Mouse (Mus musculus) gastrocnemius, postnatal 25 days (tissue): Measurements from ENCODE around the gene Gm21119. TPM values are rescaled to one million over a fixed set of nuclear protein-coding genes. Genes with fewer than 3 reads are reported as not detected.
"Not testable (repeated sequence)": the region's sequence is repeated elsewhere in the genome, so short reads cannot be mapped to it uniquely, and the experiment has no call there.

Experiments used
- DNase-seq: peaks from one replicate; pipeline ENCODE4 v3.0.0; 2022
- long read RNA-seq, 2 experiments: library from polyadenylated mRNA; stranded (forward); transcript quantifications; one replicate each; pipeline ENCODE4 v2.0.0; 2021
- total RNA-seq, 2 experiments: library from RNA; stranded (reverse); gene quantifications; 1 replicate in 1 of 2; 2 replicates in 1 of 2; pipeline ENCODE4 v1.2.3; 2021

Gene Gm21119
- total RNA-seq: under 1 TPM; 0.29 to 0.36 TPM
- long read RNA-seq, experiment 1: 0 reads
- long read RNA-seq, experiment 2: 0 reads

DNA sequence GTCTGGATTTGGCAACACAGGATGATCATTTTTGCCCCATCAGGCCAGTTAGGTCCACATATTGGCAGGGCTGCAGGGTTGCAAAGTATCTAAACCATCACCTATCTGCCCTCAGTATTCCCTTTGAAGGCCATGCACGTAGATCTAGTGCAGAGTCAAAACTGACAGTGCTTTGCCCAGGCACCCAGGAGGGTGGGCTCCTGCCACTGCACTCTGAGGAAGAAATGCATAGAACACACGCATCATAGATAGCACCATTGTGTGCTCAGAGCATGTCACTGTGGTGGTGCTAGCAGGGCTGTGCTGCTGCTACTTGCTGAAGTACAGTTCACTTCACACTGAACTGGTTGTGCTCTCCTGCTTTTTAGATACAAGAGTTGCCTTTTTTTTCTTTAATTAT lies at the start of gene Gm21119:
TSS of gene Gm21119 (plus strand) at position 301 of the 400 bp plus-strand sequence.
- not testable (repeated sequence) for DNase-seq

GRCm38 (mm10) chr8:20566753-20567152 lies 48.0 kb upstream of the Gm21119 start:
- DNase-seq: not testable (repeated sequence)

GRCm38 (mm10) chr8:20581081-20581480 lies 33.6 kb upstream of the Gm21119 start:
- peak; percentile 5 for DNase-seq

DNA sequence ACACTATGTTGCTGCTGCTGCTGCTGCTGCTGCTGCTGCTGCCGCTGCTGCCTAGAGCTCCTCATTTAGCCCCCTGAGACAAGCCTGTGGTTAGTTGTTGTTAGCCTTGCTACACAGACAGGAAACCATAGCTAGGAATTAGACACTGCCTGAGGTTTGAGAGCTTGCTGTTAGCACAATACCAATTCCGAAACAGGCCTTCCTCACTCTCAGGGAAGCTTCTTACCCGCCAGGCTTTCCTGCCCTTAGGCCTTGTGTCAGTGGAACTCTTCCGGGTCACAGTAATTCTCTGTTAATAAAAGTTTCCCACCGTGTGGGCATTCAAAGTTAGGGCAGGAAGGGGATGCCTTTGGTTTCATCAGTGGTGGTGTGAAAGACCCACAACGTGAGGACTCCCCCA lies 31.9 kb upstream of the Gm21119 start:
- not testable (repeated sequence) for DNase-seq

DNA sequence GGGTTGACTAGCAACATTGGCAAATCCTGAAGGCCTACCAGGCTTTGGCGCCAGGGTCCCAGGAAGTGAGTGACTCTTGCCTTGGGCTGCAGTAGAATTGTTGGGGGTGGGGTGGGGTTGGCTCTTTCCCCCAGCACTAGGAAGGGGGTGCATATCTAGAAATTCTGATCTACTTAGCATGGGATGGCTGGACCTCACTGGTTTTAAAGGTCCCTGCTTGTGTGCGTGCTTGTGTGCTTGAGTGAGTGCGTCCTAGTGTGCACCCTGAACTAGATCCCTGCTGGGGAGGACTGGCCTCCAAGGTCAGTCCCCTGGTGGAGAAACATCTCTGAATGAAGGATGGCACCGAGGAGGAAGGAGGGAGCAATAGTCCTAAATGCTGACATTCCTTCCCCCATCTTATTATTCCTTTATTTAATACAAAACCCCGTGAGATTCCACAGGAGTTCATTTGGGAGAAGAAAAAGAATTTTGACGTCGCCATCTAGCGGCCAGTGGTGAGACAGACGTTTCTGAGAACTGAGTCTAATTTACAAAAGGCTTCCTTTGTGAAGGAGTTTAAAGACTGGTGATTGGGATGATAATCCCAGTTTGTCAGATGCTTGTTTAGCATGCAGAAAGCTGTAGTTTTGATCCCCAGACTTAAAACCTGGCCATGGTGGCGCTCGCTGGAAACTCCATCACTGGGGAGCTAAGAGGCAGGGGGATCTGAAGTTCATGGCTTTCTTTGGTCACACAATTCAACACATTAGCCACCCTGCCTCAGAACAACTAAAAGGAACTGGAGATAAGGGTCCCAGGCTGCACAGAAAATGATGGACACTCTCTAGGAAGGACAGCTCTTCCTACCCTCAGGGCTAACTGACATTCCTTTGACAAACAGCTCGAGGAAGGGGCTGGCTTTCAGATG lies 26.2 kb upstream of the Gm21119 start:
- peak; percentile 4 for DNase-seq

DNA sequence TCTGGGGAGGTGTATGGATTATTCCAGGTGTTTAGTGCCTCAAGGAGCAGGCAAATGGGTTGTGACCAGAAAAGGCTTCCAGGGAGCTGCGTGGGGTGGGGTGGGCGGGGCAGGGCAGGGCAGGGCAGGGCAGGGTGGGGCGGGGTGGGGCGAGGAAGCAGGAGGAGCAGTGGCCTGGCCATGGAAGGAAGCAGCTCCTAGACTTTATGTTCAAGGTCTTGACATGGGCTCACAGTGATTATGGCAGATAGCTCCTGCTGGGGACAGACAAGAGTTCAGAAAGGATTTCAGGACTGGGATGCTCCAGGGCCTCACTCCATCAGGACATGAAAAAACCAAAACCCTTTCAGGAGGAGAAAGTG lies 25.6 kb upstream of the Gm21119 start:
- DNase-seq: peak; percentile 21

- peak; percentile 15 for DNase-seq
These were observed 24.4 kb upstream of the Gm21119 start for GRCm38 (mm10) chr8:20590117-20590997.

DNA sequence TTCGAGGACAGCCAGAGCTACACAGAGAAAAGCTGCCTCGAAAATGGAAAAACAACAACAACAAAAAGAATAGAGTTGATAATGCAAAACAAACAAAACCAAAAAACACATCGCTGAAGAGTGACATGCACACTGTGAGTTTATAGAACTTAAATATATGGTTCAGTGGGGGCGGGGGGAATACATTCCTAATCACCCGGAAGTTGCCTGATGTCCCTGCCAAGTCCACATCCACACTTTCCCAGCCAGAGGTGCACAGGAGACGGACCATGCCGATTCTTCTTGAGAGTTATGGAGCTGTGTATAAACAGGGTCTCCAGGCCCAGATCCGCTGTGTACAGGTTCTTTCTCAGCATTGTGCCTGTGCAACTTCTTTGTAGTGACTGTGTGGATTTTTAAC lies 23.7 kb upstream of the Gm21119 start:
- not testable (repeated sequence) for DNase-seq

GRCm38 (mm10) chr8:20592732-20593272 lies 21.9 kb upstream of the Gm21119 start:
- not testable (repeated sequence) for DNase-seq

DNA sequence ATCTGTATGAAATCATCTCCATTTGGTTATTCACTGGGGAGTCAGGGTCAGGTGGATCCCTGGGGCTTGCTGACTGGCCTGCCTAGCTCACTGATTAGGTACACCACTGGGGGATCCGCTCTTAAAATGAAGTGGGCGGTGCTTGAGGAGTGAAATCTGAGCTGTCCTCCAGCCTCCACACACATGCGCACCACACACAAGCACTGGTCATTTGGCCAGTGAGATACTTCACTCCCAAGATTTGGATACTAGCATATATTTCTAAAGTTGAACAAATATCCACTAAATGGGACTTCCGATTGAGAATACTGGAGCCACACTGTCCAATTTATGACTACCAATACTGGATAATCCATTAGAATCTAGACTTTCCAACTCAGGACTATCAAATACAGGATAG lies 20.9 kb upstream of the Gm21119 start:
- DNase-seq: peak; percentile 65

GRCm38 (mm10) chr8:20596081-20596841 lies 18.5 kb upstream of the Gm21119 start:
- not testable (repeated sequence) for DNase-seq

GRCm38 (mm10) chr8:20596842-20597708 lies 17.6 kb upstream of the Gm21119 start:
- DNase-seq: peak; percentile 67

DNA sequence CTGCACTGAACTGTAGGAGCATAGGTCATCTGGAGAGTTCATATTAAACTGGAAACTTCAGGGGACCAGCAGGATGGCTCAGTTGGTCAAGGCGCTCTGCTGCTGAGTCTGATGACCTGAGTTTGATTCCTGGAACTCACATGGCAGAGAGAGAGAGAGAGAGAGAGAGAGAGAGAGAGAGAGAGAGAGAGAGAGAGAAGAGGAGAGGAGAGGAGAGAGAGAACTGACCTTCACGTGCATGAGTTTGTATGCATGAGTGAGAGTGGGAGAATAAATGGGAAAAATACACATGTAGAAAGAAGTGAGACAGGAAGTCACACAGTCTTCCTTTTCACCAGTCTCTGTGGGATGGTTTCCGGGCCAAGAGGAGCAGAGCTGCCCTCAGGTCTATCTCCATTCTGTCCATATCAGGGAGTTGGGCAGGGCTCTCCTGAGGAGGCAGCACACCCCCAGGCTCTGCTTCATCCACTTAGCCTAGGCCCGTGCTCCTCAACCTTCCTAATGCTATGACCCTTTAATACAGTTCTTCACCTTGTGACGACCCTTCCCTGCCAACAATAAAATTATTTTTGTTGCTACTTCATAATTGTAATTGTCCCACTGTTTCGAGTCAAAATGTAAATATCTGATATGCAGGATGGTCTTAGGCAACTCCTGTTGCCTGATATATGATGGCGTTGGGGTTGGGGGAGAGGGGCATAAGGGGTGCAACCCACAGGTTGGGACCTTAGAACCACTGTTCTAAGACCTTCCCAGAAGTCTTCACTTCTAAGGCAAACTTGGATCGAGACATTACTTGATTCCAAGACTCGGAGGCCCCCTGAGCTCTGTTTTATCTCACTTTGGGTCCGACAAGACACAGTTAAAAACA lies 16.2 kb upstream of the Gm21119 start:
- not testable (repeated sequence) for DNase-seq

- not testable (repeated sequence) for DNase-seq
These were observed 15.4 kb upstream of the Gm21119 start for GRCm38 (mm10) chr8:20599350-20599749.

GRCm38 (mm10) chr8:20610856-20611255 lies 3.9 kb upstream of the Gm21119 start:
- DNase-seq: peak; percentile 6

DNA sequence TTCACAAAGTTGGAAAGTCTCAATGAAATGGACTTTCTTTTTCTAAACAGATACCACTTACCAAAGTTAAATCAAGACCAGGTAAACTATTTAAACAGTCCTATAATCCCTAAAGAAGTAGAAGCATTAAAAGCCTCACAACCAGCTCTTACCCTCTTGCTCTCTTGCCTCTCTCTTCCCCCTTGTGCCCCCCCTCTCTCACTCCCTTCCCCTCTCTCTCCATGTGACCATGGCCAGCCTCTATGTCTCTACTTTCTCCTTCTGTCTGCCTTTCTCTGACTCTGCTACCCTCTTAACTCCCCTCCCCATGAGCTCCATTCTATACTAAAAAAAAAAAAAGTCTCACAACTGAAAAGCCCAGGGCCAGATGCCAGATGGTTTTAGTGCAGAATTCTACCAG lies 2.0 kb upstream of the Gm21119 start:
- DNase-seq: peak; percentile 6

- not testable (repeated sequence) for DNase-seq
These were observed 16.0 kb downstream of the Gm21119 start for GRCm38 (mm10) chr8:20630766-20631165.

DNA sequence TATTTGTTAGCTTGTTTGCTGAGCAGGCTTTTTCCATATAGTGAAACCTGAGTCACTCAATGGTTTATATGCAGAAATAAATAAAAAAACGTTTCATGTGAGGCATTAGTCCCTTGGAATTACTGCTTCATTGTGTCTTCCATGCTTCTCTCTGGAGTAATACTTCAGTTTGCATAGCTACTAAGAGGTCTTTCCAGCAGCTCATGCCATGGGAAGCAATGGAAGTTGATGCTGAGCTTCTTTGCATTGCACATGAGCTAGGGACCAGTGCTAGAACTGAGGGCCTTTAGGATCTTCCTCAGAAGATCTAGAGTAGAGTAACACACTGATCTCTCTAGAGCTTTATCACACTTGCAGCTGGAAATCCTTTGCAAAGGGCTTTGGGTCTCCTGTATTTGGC lies 23.2 kb downstream of the Gm21119 start:
- DNase-seq: not testable (repeated sequence)

- not testable (repeated sequence) for DNase-seq
These were observed 28.8 kb downstream of the Gm21119 start for GRCm38 (mm10) chr8:20643536-20643935.

- DNase-seq: peak; percentile 13
These were observed 38.3 kb downstream of the Gm21119 start for GRCm38 (mm10) chr8:20652976-20653375.
